Mouse (Mus musculus) ES-E14 (cell line): Measurements from ENCODE around the gene Phf11d.

Experiments
- HCFC1 ChIP-seq: IDR thresholded peaks from 2 replicates; pipeline ENCODE4 v1.6.1; 2012; ENCODE audit warnings: low read length, inconsistent platforms, borderline replicate concordance; ENCODE audit not compliant: insufficient read depth
- ZC3H11A ChIP-seq: IDR thresholded peaks from 2 replicates; pipeline ENCODE4 v1.6.1; 2012; ENCODE audit warnings: low read depth, mild to moderate bottlenecking, inconsistent platforms, low read length, borderline replicate concordance

DNA sequence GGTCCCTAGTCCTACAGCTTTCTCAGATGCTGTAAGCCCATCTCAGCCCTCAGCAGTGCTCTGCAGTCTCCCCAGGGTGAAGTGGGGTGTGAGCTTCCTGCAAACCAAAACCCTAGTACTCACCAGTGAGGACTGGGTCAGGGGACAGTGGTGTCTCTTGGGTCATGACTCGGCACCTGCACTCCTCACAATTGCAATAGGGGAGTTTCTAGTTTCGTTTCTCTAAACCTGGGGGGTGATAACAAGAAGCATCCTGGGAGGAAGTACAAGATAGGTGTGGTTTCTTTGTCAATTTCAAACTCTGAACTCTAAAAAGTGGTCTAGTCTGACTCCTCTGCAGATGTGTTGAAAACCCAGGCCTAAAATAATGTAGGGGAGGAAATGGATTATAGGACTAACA, 31.7 kb upstream of the Phf11d start:
- TF ChIP-seq ZC3H11A = no peak
- no peak for TF ChIP-seq HCFC1
